Mouse (Mus musculus): Measurements from ENCODE around the gene Hc. TPM values are rescaled to one million over a fixed set of nuclear protein-coding genes. Genes with fewer than 3 reads are reported as not detected.

Hc gene
- polyA plus RNA-seq (2015; fragmentation: Nextera tagmentation; extraction: Ambion mirVana) = 0.33 and 0.72 TPM in 2 replicates

- Histone ChIP-seq H3K9ac (replicated peaks; ENCODE audit: low read depth, low read length) (no peak within 1 kb of the TSS), H3K4me2 (ENCODE audit: low read length) (no peak within 1 kb of the TSS), H3K27ac (ENCODE audit: low read length) (no peak within 1 kb of the TSS), H3K4me3 (replicated peaks; ENCODE audit: low read length) (no peak within 1 kb of the TSS), H3K4me1 (replicated peaks; ENCODE audit: control insufficient read depth, insufficient read depth, low read length) (no peaks in the 10 kb centered on the region), H3K9me3 (ENCODE audit: control insufficient read depth, low read length) (no peaks in the 10 kb centered on the region), H3K27me3 (replicated peaks; ENCODE audit: control insufficient read depth, insufficient read depth, low read length) (no peaks in the 10 kb centered on the region), H3K36me3 (ENCODE audit: control insufficient read depth, insufficient read depth) (no peaks in the 10 kb centered on the region)
- WGBS = 90% methylated on average over 5 of the region's 5 CpGs
- no peak for ATAC-seq
These were observed at the start of gene Hc for GRCm38 (mm10) chr2:35061338-35061737. Gene Hc (minus strand): TSS chr2:35061438.

- Histone ChIP-seq H3K9me3 (ENCODE audit: control insufficient read depth, low read length) (no peaks in the 10 kb centered on the region), H3K36me3 (ENCODE audit: control insufficient read depth, insufficient read depth) (no peaks in the 10 kb centered on the region), H3K4me1 (replicated peaks; ENCODE audit: control insufficient read depth, insufficient read depth, low read length) (peaks cover 10% of the 10 kb centered on the region; the same call in 1 of the 2 replicates), H3K9ac (replicated peaks; ENCODE audit: low read depth, low read length) (no peak overlapping the region), H3K27ac (ENCODE audit: low read length) (no peak overlapping the region), H3K4me3 (replicated peaks; ENCODE audit: low read length) (no peak overlapping the region), H3K4me2 (ENCODE audit: low read length) (no peak overlapping the region), H3K27me3 (replicated peaks; ENCODE audit: control insufficient read depth, insufficient read depth, low read length) (no peaks in the 10 kb centered on the region)
- no peak for ATAC-seq
- 79% methylated on average over 2 of the region's 2 CpGs for WGBS
These were observed 49.3 kb upstream of the Hc start for GRCm38 (mm10) chr2:35110521-35110920.

GRCm38 (mm10) chr2:35109924-35110304 lies 48.7 kb upstream of the Hc start:
- under 1% methylated on average over 13 of the region's 13 CpGs for WGBS
- Histone ChIP-seq H3K4me3 (replicated peaks; ENCODE audit: low read length) (peak overlapping the region; percentile 97), H3K9me3 (ENCODE audit: control insufficient read depth, low read length) (no peaks in the 10 kb centered on the region), H3K36me3 (ENCODE audit: control insufficient read depth, insufficient read depth) (no peaks in the 10 kb centered on the region), H3K4me1 (replicated peaks; ENCODE audit: control insufficient read depth, insufficient read depth, low read length) (peaks cover 10% of the 10 kb centered on the region; the same call in 1 of the 2 replicates), H3K4me2 (ENCODE audit: low read length) (peak overlapping the region; percentile 77), H3K27me3 (replicated peaks; ENCODE audit: control insufficient read depth, insufficient read depth, low read length) (no peaks in the 10 kb centered on the region), H3K9ac (replicated peaks; ENCODE audit: low read depth, low read length) (peak overlapping the region; percentile 92), H3K27ac (ENCODE audit: low read length) (peak overlapping the region; percentile 85; the same call in 1 of the 2 replicates)
- no peak for ATAC-seq

GRCm38 (mm10) chr2:35109141-35109923 lies 48.1 kb upstream of the Hc start, which contains the start of gene Cntrl:
Gene Cntrl (plus strand): TSS chr2:35109492.
- H3K4me2 ChIP-seq (ENCODE audit: low read length) = peak within 1 kb of the TSS; percentile 77
- H3K36me3 ChIP-seq (ENCODE audit: control insufficient read depth, insufficient read depth) = no peaks in the 10 kb centered on the region
- peaks cover 10% of the 10 kb centered on the region; the same call in 1 of the 2 replicates for H3K4me1 ChIP-seq (replicated peaks; ENCODE audit: control insufficient read depth, insufficient read depth, low read length)
- peak within 1 kb of the TSS; percentile 92 for H3K9ac ChIP-seq (replicated peaks; ENCODE audit: low read depth, low read length)
- peak within 1 kb of the TSS; percentile 97 for H3K4me3 ChIP-seq (replicated peaks; ENCODE audit: low read length)
- no peaks in the 10 kb centered on the region for H3K27me3 ChIP-seq (replicated peaks; ENCODE audit: control insufficient read depth, insufficient read depth, low read length)
- under 1% methylated on average over 61 of the region's 62 CpGs for WGBS
- H3K9me3 ChIP-seq (ENCODE audit: control insufficient read depth, low read length) = no peaks in the 10 kb centered on the region
- peak within 1 kb of the TSS; percentile 85 for H3K27ac ChIP-seq (ENCODE audit: low read length)
- ATAC-seq = peak; percentile 96

GRCm38 (mm10) chr2:35108712-35109111 lies 47.5 kb upstream of the Hc start:
- 27% methylated on average over 3 of the region's 3 CpGs for WGBS
- Histone ChIP-seq H3K9ac (replicated peaks; ENCODE audit: low read depth, low read length) (peak overlapping the region; percentile 92), H3K9me3 (ENCODE audit: control insufficient read depth, low read length) (no peaks in the 10 kb centered on the region), H3K36me3 (ENCODE audit: control insufficient read depth, insufficient read depth) (no peaks in the 10 kb centered on the region), H3K4me3 (replicated peaks; ENCODE audit: low read length) (peak overlapping the region; percentile 97), H3K27me3 (replicated peaks; ENCODE audit: control insufficient read depth, insufficient read depth, low read length) (no peaks in the 10 kb centered on the region), H3K4me2 (ENCODE audit: low read length) (peak overlapping the region; percentile 77), H3K4me1 (replicated peaks; ENCODE audit: control insufficient read depth, insufficient read depth, low read length) (peaks cover 10% of the 10 kb centered on the region; the same call in 1 of the 2 replicates), H3K27ac (ENCODE audit: low read length) (peak overlapping the region; percentile 85)
- peak; percentile 61 for ATAC-seq

- Histone ChIP-seq H3K36me3 (ENCODE audit: control insufficient read depth, insufficient read depth) (no peaks in the 10 kb centered on the region), H3K4me3 (replicated peaks; ENCODE audit: low read length) (no peak overlapping the region), H3K4me1 (replicated peaks; ENCODE audit: control insufficient read depth, insufficient read depth, low read length) (peaks cover 10% of the 10 kb centered on the region; the same call in 1 of the 2 replicates), H3K27ac (ENCODE audit: low read length) (no peak overlapping the region), H3K4me2 (ENCODE audit: low read length) (no peak overlapping the region), H3K9ac (replicated peaks; ENCODE audit: low read depth, low read length) (no peak overlapping the region), H3K9me3 (ENCODE audit: control insufficient read depth, low read length) (no peaks in the 10 kb centered on the region), H3K27me3 (replicated peaks; ENCODE audit: control insufficient read depth, insufficient read depth, low read length) (no peaks in the 10 kb centered on the region)
- ATAC-seq = no peak
- WGBS = 46% methylated on average over 5 of the region's 5 CpGs
These were observed 46.9 kb upstream of the Hc start for GRCm38 (mm10) chr2:35107984-35108635.

- Histone ChIP-seq H3K27ac (ENCODE audit: low read length) (no peak overlapping the region), H3K4me3 (replicated peaks; ENCODE audit: low read length) (no peak overlapping the region), H3K27me3 (replicated peaks; ENCODE audit: control insufficient read depth, insufficient read depth, low read length) (no peaks in the 10 kb centered on the region), H3K4me1 (replicated peaks; ENCODE audit: control insufficient read depth, insufficient read depth, low read length) (peaks cover 3% of the 10 kb centered on the region; the same call in 1 of the 2 replicates), H3K36me3 (ENCODE audit: control insufficient read depth, insufficient read depth) (no peaks in the 10 kb centered on the region), H3K4me2 (ENCODE audit: low read length) (no peak overlapping the region), H3K9me3 (ENCODE audit: control insufficient read depth, low read length) (no peaks in the 10 kb centered on the region), H3K9ac (replicated peaks; ENCODE audit: low read depth, low read length) (no peak overlapping the region)
- WGBS = 69% methylated on average over 3 of the region's 3 CpGs
- no peak for ATAC-seq
These were observed 43.6 kb upstream of the Hc start for GRCm38 (mm10) chr2:35104843-35105242.

- Histone ChIP-seq H3K36me3 (ENCODE audit: control insufficient read depth, insufficient read depth) (no peaks in the 10 kb centered on the region), H3K4me3 (replicated peaks; ENCODE audit: low read length) (no peak overlapping the region), H3K9ac (replicated peaks; ENCODE audit: low read depth, low read length) (no peak overlapping the region), H3K4me1 (replicated peaks; ENCODE audit: control insufficient read depth, insufficient read depth, low read length) (no peaks in the 10 kb centered on the region), H3K27me3 (replicated peaks; ENCODE audit: control insufficient read depth, insufficient read depth, low read length) (no peaks in the 10 kb centered on the region), H3K27ac (ENCODE audit: low read length) (no peak overlapping the region), H3K4me2 (ENCODE audit: low read length) (no peak overlapping the region), H3K9me3 (ENCODE audit: control insufficient read depth, low read length) (no peaks in the 10 kb centered on the region)
- no peak for ATAC-seq
- WGBS = 78% methylated on average over 5 of the region's 5 CpGs
These were observed 42.3 kb upstream of the Hc start for GRCm38 (mm10) chr2:35103558-35103957.

- H3K4me3 ChIP-seq (replicated peaks; ENCODE audit: low read length) = no peak overlapping the region
- H3K27ac ChIP-seq (ENCODE audit: low read length) = no peak overlapping the region
- no peaks in the 10 kb centered on the region for H3K36me3 ChIP-seq (ENCODE audit: control insufficient read depth, insufficient read depth)
- no peak overlapping the region for H3K9ac ChIP-seq (replicated peaks; ENCODE audit: low read depth, low read length)
- no peak overlapping the region for H3K4me2 ChIP-seq (ENCODE audit: low read length)
- H3K4me1 ChIP-seq (replicated peaks; ENCODE audit: control insufficient read depth, insufficient read depth, low read length) = no peaks in the 10 kb centered on the region
- H3K9me3 ChIP-seq (ENCODE audit: control insufficient read depth, low read length) = no peaks in the 10 kb centered on the region
- ATAC-seq = no peak
- H3K27me3 ChIP-seq (replicated peaks; ENCODE audit: control insufficient read depth, insufficient read depth, low read length) = no peaks in the 10 kb centered on the region
These were observed 41.5 kb upstream of the Hc start for GRCm38 (mm10) chr2:35102777-35103176.
